Mouse (Mus musculus) c-Kit-positive CD71-negative TER-119-negative erythroid progenitor cells, embryonic 14.5 days (primary cell): ENCODE results near the gene Olfr338.
"Not testable (repeated sequence)": the region's sequence is repeated elsewhere in the genome, so short reads cannot be mapped to it uniquely, and the experiment has no call there.

ENCODE experiments used
- DNase-seq: peaks from one replicate; pipeline ENCODE4 v3.0.0-alpha.2; 2013; ENCODE audit warnings: low read depth

Olfr338 gene

DNA sequence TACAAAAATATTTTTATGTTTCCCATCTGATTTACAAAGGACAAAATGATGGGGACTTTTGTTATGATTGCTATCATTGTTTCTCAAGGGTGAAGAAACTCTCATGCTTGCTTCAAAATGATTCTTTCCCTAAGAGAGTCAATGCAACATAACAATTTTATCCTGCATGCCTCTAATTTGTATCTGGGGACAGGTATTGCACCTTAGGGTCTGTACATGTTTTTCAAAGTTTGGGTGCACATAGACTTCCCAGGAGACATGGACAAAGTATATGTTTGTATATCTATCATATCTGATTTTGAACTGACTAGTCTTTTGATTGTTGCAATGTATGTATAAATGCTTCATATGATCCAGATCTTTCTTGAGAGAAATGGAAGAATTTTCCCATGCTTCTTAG lies at the start of gene Olfr338:
Gene Olfr338, plus strand, starts transcription at position 301 of the 400 bp plus-strand sequence.
- DNase-seq = no peak

DNA sequence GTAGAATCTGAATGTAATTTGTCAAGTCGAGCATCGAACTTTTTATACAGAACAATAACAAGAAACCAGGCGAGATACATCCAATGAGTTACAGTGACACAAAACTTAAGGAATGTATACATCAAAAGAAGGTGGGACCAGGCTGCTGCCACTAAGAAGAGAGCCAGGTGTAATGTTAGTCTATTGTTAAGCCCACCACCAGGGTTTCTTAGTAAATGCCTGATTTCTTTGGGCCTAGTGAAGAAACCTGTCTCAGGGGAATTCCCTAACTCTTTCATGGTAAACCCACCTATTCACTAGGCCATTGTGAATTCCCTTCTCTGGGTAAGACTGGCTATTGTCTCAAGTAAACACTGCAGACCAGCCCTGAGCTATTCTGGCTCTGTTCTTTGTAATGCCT lies 41.9 kb downstream of the Olfr338 start:
- not testable (repeated sequence) for DNase-seq

- not testable (repeated sequence) for DNase-seq
These were observed 42.3 kb downstream of the Olfr338 start for GRCm38 (mm10) chr2:36415591-36415990.

- no peak for DNase-seq
These were observed 45.3 kb downstream of the Olfr338 start, which contains the start of gene Olfr339 for GRCm38 (mm10) chr2:36418647-36419046. Gene Olfr339, plus strand, starts transcription at chr2:36418947.
